Mouse (Mus musculus): ENCODE measurements around the gene Epp13.
"Not testable (repeated sequence)": the region's sequence is repeated elsewhere in the genome, so short reads cannot be mapped to it uniquely, and the experiment has no call there.

The Epp13 gene

DNA sequence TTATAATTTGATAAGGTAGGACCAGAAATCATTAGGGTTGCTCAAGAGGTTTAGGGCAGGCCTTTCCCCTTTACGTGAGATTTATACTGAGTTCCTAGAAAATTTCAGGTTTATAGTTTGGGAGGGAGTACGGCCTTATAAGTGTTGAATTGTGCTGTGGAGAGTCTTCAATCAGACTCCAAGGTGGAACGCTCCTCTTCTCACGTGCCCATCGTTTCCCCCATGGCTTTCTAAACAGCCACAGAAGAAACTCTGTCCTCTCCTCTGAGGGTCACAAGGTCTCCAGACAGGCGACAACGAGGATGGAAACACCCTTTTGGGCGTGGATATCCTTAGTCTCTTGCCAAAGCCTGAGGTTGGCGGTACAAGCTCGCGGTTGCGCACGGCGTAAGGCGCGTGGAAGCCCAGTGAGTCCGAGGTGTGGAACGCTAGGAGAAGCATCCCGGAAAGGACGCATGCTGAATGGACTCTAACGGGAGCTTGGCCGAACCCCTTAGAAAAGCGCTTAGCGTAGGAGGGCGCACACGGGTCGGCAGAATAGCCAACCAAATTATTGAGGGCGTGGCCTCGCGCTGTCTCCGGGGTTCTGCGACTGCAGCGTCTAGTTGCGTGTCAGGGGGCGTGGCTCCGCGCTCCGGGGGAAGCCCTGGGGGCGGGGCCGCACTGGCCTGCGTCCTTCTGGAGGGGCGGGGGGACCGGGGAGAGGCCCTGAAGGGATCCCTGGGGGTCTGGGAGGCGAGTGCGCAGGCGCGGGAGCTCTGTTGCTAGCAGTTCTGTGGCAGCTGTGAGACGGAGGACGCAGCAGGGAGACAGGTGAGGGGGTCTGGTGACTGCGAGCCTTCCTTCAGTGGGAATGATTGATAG is 33.6 kb downstream of the Epp13 start, which contains the start of gene Zfp667:
Zfp667 (plus strand) TSS at position 738 of the 864 bp plus-strand sequence.
- DNase-seq = peak; percentile 98

DNA sequence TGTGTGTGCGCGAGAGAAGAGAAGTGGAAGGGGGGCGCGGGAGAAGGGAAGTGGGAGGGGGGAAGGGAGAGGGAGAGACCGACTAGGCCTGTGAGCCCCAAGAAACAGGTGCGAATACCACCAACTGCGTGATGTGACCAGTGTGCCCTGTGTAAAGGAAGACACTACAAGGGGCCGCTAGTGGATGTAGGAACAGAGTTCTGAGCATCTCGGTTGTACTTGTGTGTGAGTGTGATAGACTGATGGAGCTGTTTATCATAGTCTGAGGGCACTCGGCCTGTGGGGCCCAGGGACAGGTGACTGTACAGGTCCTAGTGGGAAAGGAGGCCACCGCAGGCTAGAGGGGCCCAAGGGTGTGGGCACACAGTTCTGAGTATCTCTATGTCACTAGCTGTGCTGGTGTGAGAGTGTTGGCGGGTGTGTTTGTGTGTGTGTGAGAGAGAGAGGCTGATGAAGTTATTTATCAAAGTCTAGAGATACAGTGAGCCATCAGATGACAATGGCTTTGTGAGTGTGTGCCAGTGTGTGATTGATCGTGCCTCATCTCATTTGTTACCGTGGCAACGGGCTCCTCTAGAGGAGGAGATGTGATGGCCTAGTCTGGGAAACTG is 34.5 kb downstream of the Epp13 start:
- DNase-seq = peak; percentile 17 to 37

DNA sequence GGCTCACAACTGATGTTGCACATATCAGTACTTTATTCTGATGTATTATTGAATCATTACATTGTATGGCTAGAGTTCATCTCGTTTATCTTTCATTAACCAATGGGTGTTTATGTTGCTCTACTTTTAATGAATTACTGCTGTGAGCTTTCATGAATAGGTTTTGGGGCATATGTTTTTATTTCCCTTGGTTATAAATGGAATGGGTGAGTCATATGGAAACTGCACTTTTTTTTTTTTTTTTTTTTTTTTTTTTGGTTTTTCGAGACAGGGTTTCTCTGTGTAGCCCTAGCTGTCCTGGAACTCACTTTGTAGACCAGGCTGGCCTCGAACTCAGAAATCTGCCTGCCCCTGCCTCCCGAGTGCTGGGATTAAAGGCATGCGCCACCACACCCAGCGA is 38.6 kb downstream of the Epp13 start:
- not testable (repeated sequence) for DNase-seq

DNA sequence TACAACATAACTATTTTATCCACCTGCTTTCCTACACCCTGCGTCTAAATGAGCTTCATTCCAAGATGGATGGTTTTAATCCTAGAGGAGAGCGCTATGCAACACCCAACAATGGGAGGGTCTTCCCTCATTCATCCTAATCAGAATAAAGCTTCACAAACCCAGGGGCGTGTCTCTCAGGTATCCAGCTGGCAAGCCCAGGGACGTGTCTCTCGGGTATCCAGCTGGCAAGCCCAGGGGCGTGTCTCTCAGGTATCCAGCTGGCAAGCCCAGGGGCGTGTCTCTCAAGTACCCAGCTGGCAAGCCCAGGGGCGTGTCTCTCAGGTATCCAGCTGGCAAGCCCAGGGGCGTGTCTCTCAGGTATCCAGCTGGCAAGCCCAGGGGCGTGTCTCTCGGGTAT is 48.3 kb downstream of the Epp13 start:
- not testable (repeated sequence) for DNase-seq

DNA sequence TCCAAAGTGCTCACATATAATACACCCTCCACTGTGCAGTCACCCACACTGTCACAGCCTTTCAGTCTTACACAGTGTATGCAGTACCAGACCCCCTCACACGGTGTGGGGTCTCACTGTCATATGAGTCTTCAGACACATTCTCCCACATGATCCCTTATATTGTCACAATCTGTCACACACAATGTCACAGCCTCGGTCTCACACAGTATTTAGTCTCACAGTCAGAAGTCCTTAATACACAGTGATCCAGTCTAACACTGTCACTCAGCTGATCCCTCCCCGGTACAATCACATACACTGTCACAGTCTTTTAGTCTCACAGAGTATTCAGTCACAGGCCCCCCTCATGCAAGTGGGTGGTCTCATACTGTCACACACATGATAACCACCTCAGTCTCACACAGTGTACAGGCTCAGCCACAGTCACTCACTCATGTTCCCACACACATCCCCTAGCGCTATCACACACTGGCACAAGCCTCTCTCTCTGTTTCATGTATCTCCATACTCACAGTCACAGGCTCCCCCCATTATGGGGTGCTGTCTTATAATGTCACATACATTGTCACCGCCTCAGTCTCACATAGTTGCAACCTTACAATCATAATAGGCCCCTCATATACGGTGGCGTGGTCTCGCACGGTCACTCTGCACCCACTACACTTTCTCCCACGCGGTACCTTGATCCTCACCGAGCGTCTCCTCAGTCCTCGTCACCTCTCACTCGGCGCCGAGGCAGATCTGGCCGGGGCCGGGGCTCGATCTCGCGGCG is 78.1 kb downstream of the Epp13 start:
- DNase-seq = no peak

DNA sequence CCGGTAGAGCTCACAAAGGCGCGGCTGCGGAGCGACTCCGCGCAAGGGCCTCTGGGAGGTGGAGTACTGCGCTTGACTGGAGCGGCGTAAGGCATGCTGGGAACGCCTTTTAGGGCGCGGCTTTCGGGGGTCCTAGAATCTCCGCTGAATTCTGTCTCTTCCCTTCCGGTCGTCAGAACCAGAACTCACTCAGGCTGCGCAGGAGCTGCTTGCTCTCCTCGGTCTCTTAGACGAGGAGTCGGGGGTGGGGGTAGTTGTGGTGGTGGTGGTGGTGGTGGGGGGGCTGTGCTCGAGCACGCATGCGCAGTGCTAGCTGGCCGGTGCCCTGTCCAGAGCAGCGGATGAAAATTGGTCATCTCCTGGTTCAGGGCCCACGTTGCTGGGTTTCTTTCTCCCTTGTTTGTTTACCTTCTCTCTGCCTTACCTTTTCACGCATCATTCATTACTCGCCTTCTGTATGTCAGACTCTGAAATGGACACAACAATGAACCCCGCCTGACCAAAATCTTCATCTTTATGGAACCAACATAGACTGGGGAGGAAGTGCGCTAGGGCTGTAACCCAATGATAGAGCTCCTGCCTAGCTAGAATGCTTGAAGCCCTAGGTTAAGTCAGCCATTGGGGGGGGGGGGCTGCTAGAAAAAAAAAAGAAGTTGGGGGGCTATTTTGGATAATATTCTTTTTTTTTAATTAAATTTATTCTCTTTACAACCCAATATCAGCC is 78.9 kb downstream of the Epp13 start, which contains the start of gene Zfp583:
Zfp583 (minus strand) TSS at position 53 of the 724 bp plus-strand sequence.
- DNase-seq = peak; percentile 73 to 78
